Mouse (Mus musculus) neural tube, embryonic 11.5 days (tissue): Measurements from ENCODE around the gene Emsy. TPM values are rescaled to one million over a fixed set of nuclear protein-coding genes. Genes with fewer than 3 reads are reported as not detected.

Experiments
- ATAC-seq: fragments of 200-750 bp; cut with Nextera tagmentation; 2 replicates; pipeline ENCODE4 v1.8.0; 2017; ENCODE audit warnings: moderate number of reproducible peaks, mild to moderate bottlenecking, moderate TSS enrichment, moderate library complexity; ENCODE audit not compliant: insufficient read depth, low FRiP score, low TSS enrichment
- DNase-seq: peaks from one replicate; pipeline ENCODE4 v3.0.0-alpha.2; 2015; ENCODE audit warnings: low spot score
- H3K27ac ChIP-seq: fragments of 300-500 bp; sonication (generic); 2 replicates; pipeline ENCODE4 v1.5.1; 2014; ENCODE audit warnings: low read depth, mild to moderate bottlenecking, low read length
- H3K27me3 ChIP-seq: fragments of 300-500 bp; sonication (generic); 2 replicates; pipeline ENCODE4 v1.6.1; 2014; ENCODE audit warnings: mild to moderate bottlenecking, low read length, mixed read lengths; ENCODE audit not compliant: control insufficient read depth, insufficient read depth
- H3K36me3 ChIP-seq: fragments of 300-500 bp; sonication (generic); 2 replicates; pipeline ENCODE4 v1.6.1; 2014; ENCODE audit warnings: mild to moderate bottlenecking, low read length, moderate library complexity, mixed read lengths; ENCODE audit not compliant: control insufficient read depth, insufficient read depth
- H3K4me1 ChIP-seq: fragments of 300-500 bp; sonication (generic); 2 replicates; pipeline ENCODE4 v1.6.1; 2014; ENCODE audit warnings: low read length, mixed read lengths; ENCODE audit not compliant: control insufficient read depth, insufficient read depth
- H3K4me2 ChIP-seq: fragments of 300-500 bp; sonication (generic); 2 replicates; pipeline ENCODE4 v1.6.1; 2014; ENCODE audit warnings: low read depth, mild to moderate bottlenecking, moderate library complexity
- H3K4me3 ChIP-seq: fragments of 300-500 bp; sonication (generic); 2 replicates; pipeline ENCODE4 v1.5.1; 2014; ENCODE audit warnings: low read depth, low read length
- H3K9ac ChIP-seq: fragments of 300-500 bp; sonication (generic); 2 replicates; pipeline ENCODE4 v1.6.1; 2014; ENCODE audit warnings: mild to moderate bottlenecking, low read length
- H3K9me3 ChIP-seq: fragments of 300-500 bp; sonication (generic); 2 replicates; pipeline ENCODE4 v1.6.1; 2016; ENCODE audit warnings: low read length; ENCODE audit not compliant: control insufficient read depth
- WGBS: fragments of 180-500 bp; shearing (Covaris S2); extraction: QIAGEN DNeasy Blood & Tissue Kit; methylation state at CpG from one replicate; pipeline ENCODE4 v1.1.7; 2014; 5-methylcytosine and 5-hydroxymethylcytosine counted together
- polyA plus RNA-seq: library from polyadenylated mRNA; unstranded; fragments of >200 nt; fragmentation: Nextera tagmentation; extraction: Ambion mirVana; gene quantifications from 2 replicates; pipeline ENCODE4 v1.2.1, GENCODE M21; 2014

Gene Emsy
- polyA plus RNA-seq = 60.2 and 63.7 TPM in 2 replicates

DNA sequence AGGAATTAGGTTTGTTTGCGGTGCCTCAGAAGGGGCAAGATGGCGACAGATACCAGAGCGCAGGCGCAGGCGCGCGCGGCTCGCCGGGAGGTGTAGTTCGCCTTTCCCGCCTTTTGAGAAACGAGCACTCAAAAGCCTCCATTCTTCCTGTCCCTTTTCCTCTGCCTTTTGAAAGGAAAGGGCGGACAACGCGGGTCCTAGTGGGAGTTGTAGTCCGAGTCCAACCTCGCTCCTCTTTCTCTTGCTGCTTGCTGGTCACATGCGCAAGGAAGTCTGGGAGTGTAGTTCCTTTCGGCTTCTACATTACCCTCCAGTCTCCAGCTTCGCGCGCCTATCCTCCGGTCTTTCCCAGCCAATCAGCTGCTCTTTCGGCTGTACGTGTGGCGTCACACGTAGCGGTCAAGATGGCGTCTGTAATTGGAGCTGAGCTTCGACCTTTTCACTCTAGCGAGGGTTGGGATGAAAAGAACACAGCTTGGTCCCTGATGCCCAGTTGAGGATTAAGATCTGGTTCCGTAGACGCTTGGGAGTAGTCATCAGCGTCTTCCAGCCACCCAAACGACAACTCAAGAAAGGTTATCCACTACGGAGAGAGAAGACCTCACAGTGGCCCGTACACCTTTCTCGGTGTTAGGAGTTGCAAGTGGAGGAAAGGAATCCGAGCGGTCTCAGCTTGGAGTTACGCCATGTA lies at the start of gene Emsy:
Emsy (minus strand) TSS at position 253 of the 691 bp plus-strand sequence.
- H3K36me3 ChIP-seq = no peaks in the 10 kb centered on the region
- ATAC-seq (peak; percentile 95), DNase-seq (peak; percentile 96)
- H3K4me2 ChIP-seq = peak within 1 kb of the TSS; percentile 76
- H3K9me3 ChIP-seq = no peaks in the 10 kb centered on the region
- peak within 1 kb of the TSS; percentile 92 for H3K27ac ChIP-seq
- WGBS = under 1% methylated on average over 42 of the region's 42 CpGs
- peak within 1 kb of the TSS; percentile 95 for H3K4me3 ChIP-seq
- H3K4me1 ChIP-seq = peaks cover 15% of the 10 kb centered on the region; the same call in 1 of the 2 replicates
- no peaks in the 10 kb centered on the region for H3K27me3 ChIP-seq
- H3K9ac ChIP-seq = peak within 1 kb of the TSS; percentile 95

- Histone ChIP-seq H3K4me1 (peaks cover 17% of the 10 kb centered on the region), H3K36me3 (no peaks in the 10 kb centered on the region), H3K4me3 (peak overlapping the region; percentile 86), H3K9ac (peak overlapping the region; percentile 82; the same call in 1 of the 2 replicates), H3K9me3 (no peaks in the 10 kb centered on the region), H3K4me2 (peak overlapping the region; percentile 51), H3K27me3 (no peaks in the 10 kb centered on the region), H3K27ac (no peak overlapping the region)
- DNase-seq (no peak), ATAC-seq (no peak)
- WGBS = 73% methylated on average over 5 of the region's 5 CpGs
Measured at GRCm38 (mm10) chr7:98704276-98704675, 47.7 kb upstream of the Emsy start.

DNA sequence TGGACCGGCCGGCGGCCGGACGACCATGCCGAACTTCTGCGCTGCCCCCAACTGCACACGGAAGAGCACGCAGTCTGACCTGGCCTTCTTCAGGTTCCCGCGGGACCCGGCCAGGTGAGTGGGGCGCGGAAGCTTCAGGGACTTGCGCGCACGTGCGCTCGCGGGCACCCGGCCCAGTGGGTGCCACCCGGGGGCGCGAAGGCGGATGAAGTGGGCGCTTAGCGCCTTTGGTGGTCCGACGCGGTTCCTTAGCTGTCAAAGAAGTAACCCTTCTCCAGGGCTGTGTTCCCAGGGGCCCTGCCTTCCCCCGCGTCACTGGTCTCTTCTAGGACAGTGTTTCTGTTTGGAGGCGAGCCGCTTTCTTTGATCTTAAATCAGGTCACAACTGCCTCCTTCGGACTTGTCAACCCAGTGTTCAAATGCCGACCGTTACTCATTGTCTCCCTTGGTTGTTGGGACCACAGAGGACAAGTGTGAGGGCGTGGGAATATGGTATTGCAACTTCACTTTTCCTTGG lies 46.8 kb upstream of the Emsy start:
- ATAC-seq = peak; percentile 54
- under 1% methylated on average over 32 of the region's 38 CpGs for WGBS
- peak; percentile 43 for DNase-seq

GRCm38 (mm10) chr7:98702283-98703240 lies 46.0 kb upstream of the Emsy start, which contains the start of gene Thap12:
TSS of gene Thap12 (plus strand) at chr7:98703103.
- ATAC-seq (peak; percentile 96), DNase-seq (peak; percentile 100)
- Histone ChIP-seq H3K9me3 (no peaks in the 10 kb centered on the region), H3K4me2 (peak within 1 kb of the TSS; percentile 82), H3K4me1 (peaks cover 17% of the 10 kb centered on the region), H3K27ac (peak within 1 kb of the TSS; percentile 82), H3K36me3 (no peaks in the 10 kb centered on the region), H3K27me3 (no peaks in the 10 kb centered on the region), H3K9ac (peak within 1 kb of the TSS; percentile 82), H3K4me3 (peak within 1 kb of the TSS; percentile 86)
- WGBS = 3% methylated on average over 59 of the region's 65 CpGs

More for the DNA sequence above, 46.8 kb upstream of the Emsy start:
- H3K4me1 ChIP-seq = peaks cover 17% of the 10 kb centered on the region
- peak overlapping the region; percentile 86 for H3K4me3 ChIP-seq
- peak overlapping the region; percentile 82 for H3K9ac ChIP-seq
- H3K4me2 ChIP-seq = peak overlapping the region; percentile 51
- H3K36me3 ChIP-seq = no peaks in the 10 kb centered on the region
- no peaks in the 10 kb centered on the region for H3K27me3 ChIP-seq
- peak overlapping the region; percentile 82 for H3K27ac ChIP-seq
- no peaks in the 10 kb centered on the region for H3K9me3 ChIP-seq

GRCm38 (mm10) chr7:98701771-98702170 lies 45.2 kb upstream of the Emsy start:
- Histone ChIP-seq H3K36me3 (no peaks in the 10 kb centered on the region), H3K27ac (no peak overlapping the region), H3K4me1 (peaks cover 17% of the 10 kb centered on the region), H3K9ac (peak overlapping the region; percentile 75), H3K27me3 (no peaks in the 10 kb centered on the region), H3K4me2 (peak overlapping the region; percentile 82), H3K9me3 (no peaks in the 10 kb centered on the region), H3K4me3 (peak overlapping the region; percentile 86)
- WGBS = 60% methylated on average over 7 of the region's 7 CpGs
- no peak for ATAC-seq
- no peak for DNase-seq

DNA sequence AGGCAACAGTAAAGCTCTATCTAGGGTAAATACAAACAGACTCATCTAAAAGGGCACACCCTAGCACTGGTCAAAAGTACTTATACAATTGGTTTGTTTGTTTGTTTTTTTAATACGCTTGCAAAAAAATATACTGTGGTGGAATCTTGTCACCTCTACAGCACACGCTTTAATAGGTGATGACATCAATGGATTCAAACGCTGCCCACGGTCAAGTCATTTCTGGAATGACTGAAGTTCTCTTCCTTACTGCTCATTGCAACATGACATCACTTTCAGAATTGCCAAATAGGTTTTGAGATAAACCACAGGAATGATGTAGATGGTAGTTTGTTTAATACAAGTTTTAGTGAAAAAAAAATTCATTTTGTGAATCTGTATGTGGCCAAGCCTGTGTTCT lies 42.0 kb upstream of the Emsy start:
- no peak for ATAC-seq
- Histone ChIP-seq H3K36me3 (no peaks in the 10 kb centered on the region), H3K4me1 (0 out of 2 replicates have a peak, but pooled peaks cover 5% of the 10 kb centered on the region), H3K9ac (no peak overlapping the region), H3K4me3 (no peak overlapping the region), H3K4me2 (no peak overlapping the region), H3K9me3 (no peaks in the 10 kb centered on the region), H3K27me3 (no peaks in the 10 kb centered on the region), H3K27ac (no peak overlapping the region)
- no peak for DNase-seq
- WGBS = 89% methylated on average over 4 of the region's 4 CpGs

DNA sequence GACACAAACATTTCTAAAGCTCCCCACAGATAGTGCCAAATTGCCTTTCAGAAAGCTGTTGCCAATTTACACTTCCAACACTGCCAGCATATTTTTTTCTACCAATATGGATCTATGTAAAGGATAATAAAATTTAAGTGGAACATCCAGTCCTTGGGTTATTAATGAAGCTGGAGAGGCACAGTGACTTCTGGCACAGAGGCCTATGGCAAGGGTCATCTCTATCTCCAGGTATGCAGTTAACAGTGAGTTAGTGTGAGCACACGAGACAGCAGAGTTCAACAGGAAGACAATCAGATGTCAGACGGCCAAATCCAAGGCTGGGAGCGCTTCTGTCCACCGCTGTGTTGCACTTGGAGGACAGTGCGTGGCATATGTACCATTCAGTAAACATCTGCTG lies 41.5 kb upstream of the Emsy start:
- no peak overlapping the region for H3K4me2 ChIP-seq
- H3K9ac ChIP-seq = no peak overlapping the region
- WGBS = 66% methylated on average over 5 of the region's 5 CpGs
- H3K36me3 ChIP-seq = no peaks in the 10 kb centered on the region
- H3K4me1 ChIP-seq = peaks cover 6% of the 10 kb centered on the region; the same call in 1 of the 2 replicates
- ATAC-seq (no peak), DNase-seq (no peak)
- H3K27ac ChIP-seq = no peak overlapping the region
- no peaks in the 10 kb centered on the region for H3K27me3 ChIP-seq
- no peaks in the 10 kb centered on the region for H3K9me3 ChIP-seq
- no peak overlapping the region for H3K4me3 ChIP-seq

DNA sequence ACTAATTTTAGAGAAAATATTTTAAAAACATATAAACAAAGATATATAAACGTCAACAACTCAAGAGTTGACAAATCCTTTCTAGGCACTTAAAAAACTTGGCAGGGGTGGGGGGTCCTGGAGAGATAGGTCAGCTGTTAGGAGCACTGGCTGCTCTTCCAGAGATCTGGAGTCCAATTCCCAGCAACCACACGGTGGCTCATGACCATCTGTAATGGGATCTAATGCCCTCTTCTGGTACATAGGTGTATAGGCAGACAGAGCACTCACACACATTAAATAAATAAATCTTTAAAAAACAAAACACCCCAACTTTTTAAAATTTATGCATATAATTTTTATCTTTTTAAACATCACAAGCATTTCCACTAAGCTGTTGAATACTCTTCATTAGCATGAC lies 40.9 kb upstream of the Emsy start:
- H3K27me3 ChIP-seq = no peaks in the 10 kb centered on the region
- H3K4me1 ChIP-seq = peaks cover 8% of the 10 kb centered on the region; the same call in 1 of the 2 replicates
- H3K36me3 ChIP-seq = no peaks in the 10 kb centered on the region
- H3K27ac ChIP-seq = no peak overlapping the region
- no peaks in the 10 kb centered on the region for H3K9me3 ChIP-seq
- H3K4me3 ChIP-seq = no peak overlapping the region
- H3K4me2 ChIP-seq = no peak overlapping the region
- DNase-seq = no peak
- 17% methylated on average over 2 of the region's 2 CpGs for WGBS
- ATAC-seq = no peak
- H3K9ac ChIP-seq = no peak overlapping the region
